Mouse (Mus musculus) myocyte (in vitro differentiated cells): ENCODE measurements around the gene Lrtm2.

Experiments
- CEBPB ChIP-seq: IDR thresholded peaks from 2 replicates; pipeline ENCODE4 v1.6.1; 2011; ENCODE audit warnings: mild to moderate bottlenecking, moderate library complexity; ENCODE audit not compliant: poor library complexity, insufficient read depth, severe bottlenecking
- MYOG ChIP-seq, 3 experiments: IDR thresholded peaks; one replicate each; pipeline ENCODE4 v1.6.1; 2011; ENCODE audit warnings: control low read depth in 2 of 3, low read depth in 2 of 3, mild to moderate bottlenecking in 2 of 3; ENCODE audit not compliant: insufficient read length in 2 of 3, control insufficient read depth in 1 of 3, insufficient read depth in 1 of 3
- POLR2A ChIP-seq: IDR thresholded peaks from one replicate; pipeline ENCODE4 v1.6.1; 2011; ENCODE audit warnings: low read depth, mild to moderate bottlenecking, control low read depth, moderate library complexity; ENCODE audit not compliant: insufficient read length
- POLR2AphosphoS2 ChIP-seq: IDR thresholded peaks from one replicate; pipeline ENCODE4 v1.6.1; 2011; ENCODE audit warnings: low read depth, control low read depth; ENCODE audit not compliant: insufficient read length
- TCF12 ChIP-seq: IDR thresholded peaks from one replicate; pipeline ENCODE4 v1.6.1; 2011; ENCODE audit warnings: mild to moderate bottlenecking, control low read depth; ENCODE audit not compliant: poor library complexity, insufficient read depth, severe bottlenecking
- TCF3 ChIP-seq: IDR thresholded peaks from one replicate; pipeline ENCODE4 v1.6.1; 2011; ENCODE audit warnings: low read depth, control low read depth; ENCODE audit not compliant: insufficient read length
- USF1 ChIP-seq: IDR thresholded peaks from one replicate; pipeline ENCODE4 v1.6.1; 2011; ENCODE audit warnings: low read depth, mild to moderate bottlenecking, control low read depth, moderate library complexity

- no peak for TF ChIP-seq MYOG (IDR thresholded peaks at IDR 0.05; ENCODE audit: control insufficient read depth in 1 of 3, insufficient read depth in 1 of 3, insufficient read length in 2 of 3, low read depth in 2 of 3)
- TF ChIP-seq POLR2AphosphoS2: no peak
- no peak for TF ChIP-seq POLR2A
- TF ChIP-seq TCF3: no peak
- TF ChIP-seq USF1: no peak
- TF ChIP-seq CEBPB: no peak
- TF ChIP-seq TCF12: no peak
Observed at GRCm38 (mm10) chr6:119348234-119348633, 17.7 kb upstream of the Lrtm2 start.
